Mouse (Mus musculus) kidney, adult 2 months (tissue): ENCODE results near the gene Selenbp1. TPM values are rescaled to one million over a fixed set of nuclear protein-coding genes. Genes with fewer than 3 reads are reported as not detected.

Source experiments
- DNase-seq: peaks from one replicate; pipeline ENCODE4 v3.0.0; 2021
- H3K27ac ChIP-seq: fragments of 200-500 bp; 2 replicates; pipeline ENCODE4 v1.5.1; 2012; ENCODE audit warnings: low read depth, low read length, control low read depth, inconsistent platforms; ENCODE audit not compliant: insufficient read depth
- H3K27me3 ChIP-seq: fragments of 200-500 bp; replicated peaks from 2 replicates; pipeline ENCODE4 v1.6.1; 2012; ENCODE audit warnings: mild to moderate bottlenecking, moderate library complexity, low read length, inconsistent platforms; ENCODE audit not compliant: control insufficient read depth, insufficient read depth
- H3K36me3 ChIP-seq: fragments of 200-500 bp; 2 replicates; pipeline ENCODE4 v1.6.1; 2012; ENCODE audit warnings: mild to moderate bottlenecking, moderate library complexity, low read length, inconsistent platforms; ENCODE audit not compliant: control insufficient read depth, insufficient read depth
- H3K4me1 ChIP-seq: fragments of 200-500 bp; 2 replicates; pipeline ENCODE4 v1.6.1; 2011; ENCODE audit warnings: low read length; ENCODE audit not compliant: control insufficient read depth, insufficient read depth
- H3K4me3 ChIP-seq: fragments of 200-500 bp; 2 replicates; pipeline ENCODE4 v1.5.1; 2011; ENCODE audit warnings: mild to moderate bottlenecking, low read depth, low read length, control low read depth; ENCODE audit not compliant: insufficient read depth
- CTCF ChIP-seq: fragments of 200-500 bp; conservative IDR thresholded peaks from 2 replicates; pipeline ENCODE4 v1.5.1; 2011; ENCODE audit warnings: low read depth, mild to moderate bottlenecking, control low read depth, low read length, moderate library complexity, mixed read lengths; ENCODE audit not compliant: insufficient read depth, insufficient read length
- POLR2A ChIP-seq: fragments of 200-500 bp; IDR thresholded peaks from one replicate; pipeline ENCODE4 v1.6.1; 2011; ENCODE audit warnings: low read depth, low read length, control low read depth
- WGBS: fragments of 180-500 bp; shearing (Covaris S2); methylation state at CpG from one replicate; pipeline ENCODE4 v1.1.7; 2018; 5-methylcytosine and 5-hydroxymethylcytosine counted together
- polyA plus RNA-seq: library from polyadenylated mRNA; depleted of rRNA; stranded (reverse); fragments of >200 nt; gene quantifications from 2 replicates; pipeline ENCODE4 v1.2.3, GENCODE M21; 2012

Selenbp1 gene
- polyA plus RNA-seq, 1 experiment = 803 TPM

GRCm38 (mm10) chr3:94953764-94954616, 21.1 kb downstream of the Selenbp1 start, which contains the start of gene Rfx5:
Gene Rfx5 (plus strand): TSS chr3:94954075.
- peak within 1 kb of the TSS; percentile 89 for H3K27ac ChIP-seq
- peak; percentile 99 for DNase-seq
- no peaks in the 10 kb centered on the region for H3K36me3 ChIP-seq
- peaks cover 5% of the 10 kb centered on the region for H3K4me1 ChIP-seq
- TF ChIP-seq CTCF = no peak
- no peak for TF ChIP-seq POLR2A
- WGBS = under 1% methylated on average over 50 of the region's 50 CpGs
- no peaks in the 10 kb centered on the region for H3K27me3 ChIP-seq
- H3K4me3 ChIP-seq = peak within 1 kb of the TSS; percentile 85

GRCm38 (mm10) chr3:94958295-94958694, 25.4 kb downstream of the Selenbp1 start:
- Histone ChIP-seq H3K36me3 (no peaks in the 10 kb centered on the region), H3K4me3 (no peak overlapping the region), H3K27me3 (no peaks in the 10 kb centered on the region), H3K4me1 (no peaks in the 10 kb centered on the region; the same call in 1 of the 2 replicates), H3K27ac (no peak overlapping the region)
- no peak for TF ChIP-seq CTCF
- TF ChIP-seq POLR2A = no peak
- no peak for DNase-seq
- 92% methylated on average over 8 of the region's 8 CpGs for WGBS

GRCm38 (mm10) chr3:94959871-94960270, 27.0 kb downstream of the Selenbp1 start:
- no peak overlapping the region for H3K27ac ChIP-seq
- DNase-seq = no peak
- H3K36me3 ChIP-seq = no peaks in the 10 kb centered on the region
- no peak for TF ChIP-seq CTCF
- no peak for TF ChIP-seq POLR2A
- no peaks in the 10 kb centered on the region; the same call in 1 of the 2 replicates for H3K4me1 ChIP-seq
- no peaks in the 10 kb centered on the region for H3K27me3 ChIP-seq
- 43% methylated on average over 8 of the region's 8 CpGs for WGBS
- no peak overlapping the region for H3K4me3 ChIP-seq

- no peak for TF ChIP-seq CTCF
- Histone ChIP-seq H3K27ac (no peak overlapping the region), H3K4me1 (no peaks in the 10 kb centered on the region), H3K36me3 (no peaks in the 10 kb centered on the region), H3K4me3 (no peak overlapping the region), H3K27me3 (no peaks in the 10 kb centered on the region)
- 53% methylated on average over 5 of the region's 5 CpGs for WGBS
- no peak for DNase-seq
Observed at GRCm38 (mm10) chr3:94960322-94960721, 27.5 kb downstream of the Selenbp1 start.

GRCm38 (mm10) chr3:94964989-94965388, 32.1 kb downstream of the Selenbp1 start:
- H3K4me1 ChIP-seq = no peaks in the 10 kb centered on the region
- no peaks in the 10 kb centered on the region for H3K36me3 ChIP-seq
- no peak overlapping the region for H3K27ac ChIP-seq
- TF ChIP-seq CTCF = no peak
- H3K4me3 ChIP-seq = no peak overlapping the region
- no peak for DNase-seq
- no peaks in the 10 kb centered on the region for H3K27me3 ChIP-seq
- WGBS = 97% methylated on average over 1 of the region's 1 CpGs

GRCm38 (mm10) chr3:94965878-94966277, 33.0 kb downstream of the Selenbp1 start:
- WGBS = 66% methylated on average over 1 of the region's 1 CpGs
- no peak overlapping the region for H3K4me3 ChIP-seq
- TF ChIP-seq CTCF (no peak), POLR2A (no peak)
- H3K27me3 ChIP-seq = no peaks in the 10 kb centered on the region
- no peaks in the 10 kb centered on the region for H3K4me1 ChIP-seq
- no peaks in the 10 kb centered on the region for H3K36me3 ChIP-seq
- no peak for DNase-seq
- no peak overlapping the region for H3K27ac ChIP-seq

GRCm38 (mm10) chr3:94972552-94972951, 39.7 kb downstream of the Selenbp1 start:
- no peaks in the 10 kb centered on the region for H3K36me3 ChIP-seq
- H3K27me3 ChIP-seq = no peaks in the 10 kb centered on the region
- peaks cover 5% of the 10 kb centered on the region; the same call in 1 of the 2 replicates for H3K4me1 ChIP-seq
- TF ChIP-seq CTCF (no peak), POLR2A (no peak)
- WGBS = 87% methylated on average over 3 of the region's 3 CpGs
- H3K4me3 ChIP-seq = no peak overlapping the region
- no peak for DNase-seq
- H3K27ac ChIP-seq = no peak overlapping the region
